Mouse (Mus musculus) lung, adult 2 months (tissue): Measurements from ENCODE around the gene Camta1. TPM values are rescaled to one million over a fixed set of nuclear protein-coding genes. Genes with fewer than 3 reads are reported as not detected.
A peak's percentile ranks its signal among the peaks of the same experiment; 100 is the strongest.

ENCODE experiments used
- DNase-seq: peaks from one replicate; pipeline ENCODE4 v3.0.0; 2022
- H3K4me1 ChIP-seq: fragments of 200-500 bp; 2 replicates; pipeline ENCODE4 v1.6.1; 2011; ENCODE audit warnings: low read length; ENCODE audit not compliant: control insufficient read depth, insufficient read depth
- H3K4me3 ChIP-seq: fragments of 200-500 bp; replicated peaks from 2 replicates; pipeline ENCODE3; 2011; ENCODE audit warnings: low read depth, mild to moderate bottlenecking, control low read depth, low read length; ENCODE audit errors: extremely low read depth
- CTCF ChIP-seq: fragments of 200-500 bp; IDR thresholded peaks from 2 replicates; pipeline ENCODE4 v1.5.1; 2011; ENCODE audit warnings: mild to moderate bottlenecking, low read length, control low read depth; ENCODE audit not compliant: insufficient read depth
- POLR2A ChIP-seq: fragments of 200-500 bp; IDR thresholded peaks from 2 replicates; pipeline ENCODE4 v1.6.1; 2011; ENCODE audit warnings: low read depth, mild to moderate bottlenecking, control low read depth, low read length, borderline replicate concordance; ENCODE audit errors: extremely low read depth
- WGBS: fragments of 180-500 bp; shearing (Covaris S2); methylation state at CpG from one replicate; pipeline ENCODE4 v1.1.7; 2018; 5-methylcytosine and 5-hydroxymethylcytosine counted together
- polyA plus RNA-seq: library from polyadenylated mRNA; depleted of rRNA; stranded (reverse); fragments of >200 nt; gene quantifications from 2 replicates; pipeline ENCODE4 v1.2.3, GENCODE M21; 2012

Gene Camta1
- polyA plus RNA-seq, 1 experiment, result 10.4 TPM

- H3K4me1 ChIP-seq, result no peaks in the 10 kb centered on the region
- H3K4me3 ChIP-seq, result no peak overlapping the region
- DNase-seq, result no peak
- no peak for TF ChIP-seq CTCF
- no peak for TF ChIP-seq POLR2A
- WGBS, result 76% methylated on average over 7 of the region's 7 CpGs
Observed at GRCm38 (mm10) chr4:151263052-151263451, 598.6 kb downstream of the Camta1 start.

- Histone ChIP-seq H3K4me3 (no peak overlapping the region), H3K4me1 (no peaks in the 10 kb centered on the region)
- no peak for TF ChIP-seq CTCF
- DNase-seq, result no peak
- 56% methylated on average over 4 of the region's 4 CpGs for WGBS
Observed at GRCm38 (mm10) chr4:151256622-151257021, 605.1 kb downstream of the Camta1 start.

- WGBS, result 81% methylated on average over 6 of the region's 6 CpGs
- TF ChIP-seq CTCF (no peak), POLR2A (no peak)
- Histone ChIP-seq H3K4me1 (no peaks in the 10 kb centered on the region), H3K4me3 (no peak overlapping the region)
- no peak for DNase-seq
Observed at GRCm38 (mm10) chr4:151250824-151251223, 610.9 kb downstream of the Camta1 start.

GRCm38 (mm10) chr4:151245068-151245797 is 616.4 kb downstream of the Camta1 start:
- 50% methylated on average over 7 of the region's 7 CpGs for WGBS
- H3K4me1 ChIP-seq, result no peaks in the 10 kb centered on the region; the same call in 1 of the 2 replicates
- H3K4me3 ChIP-seq, result no peak overlapping the region
- no peak for DNase-seq
- no peak for TF ChIP-seq CTCF
- no peak for TF ChIP-seq POLR2A

- peak; percentile 11 for DNase-seq
- no peak overlapping the region for H3K4me3 ChIP-seq
- no peak for TF ChIP-seq CTCF
- whole genome bisulfite sequencing, result 47% methylated on average over 9 of the region's 9 CpGs
- no peaks in the 10 kb centered on the region; the same call in 1 of the 2 replicates for H3K4me1 ChIP-seq
Observed at GRCm38 (mm10) chr4:151243445-151243844, 618.2 kb downstream of the Camta1 start.

- no peaks in the 10 kb centered on the region; the same call in 1 of the 2 replicates for H3K4me1 ChIP-seq
- WGBS, result 27% methylated on average over 12 of the region's 12 CpGs
- TF ChIP-seq CTCF, result no peak
- no peak for TF ChIP-seq POLR2A
- no peak for DNase-seq
- no peak overlapping the region for H3K4me3 ChIP-seq
Observed at GRCm38 (mm10) chr4:151242751-151243150, 618.9 kb downstream of the Camta1 start.

- Histone ChIP-seq H3K4me1 (no peaks in the 10 kb centered on the region; the same call in 1 of the 2 replicates), H3K4me3 (no peak overlapping the region)
- TF ChIP-seq POLR2A (no peak), CTCF (no peak)
- no peak for DNase-seq
- 82% methylated on average over 5 of the region's 5 CpGs for WGBS
Observed at GRCm38 (mm10) chr4:151240465-151240864, 621.2 kb downstream of the Camta1 start.

- 78% methylated on average over 19 of the region's 19 CpGs for WGBS
- Histone ChIP-seq H3K4me3 (no peak overlapping the region), H3K4me1 (no peaks in the 10 kb centered on the region; the same call in 1 of the 2 replicates)
- DNase-seq, result no peak
- TF ChIP-seq POLR2A (no peak), CTCF (no peak)
Observed at GRCm38 (mm10) chr4:151238970-151239684, 622.5 kb downstream of the Camta1 start.

GRCm38 (mm10) chr4:151237501-151237900 is 624.2 kb downstream of the Camta1 start:
- Histone ChIP-seq H3K4me1 (no peaks in the 10 kb centered on the region), H3K4me3 (no peak overlapping the region)
- TF ChIP-seq POLR2A (no peak), CTCF (no peak)
- DNase-seq, result no peak
- WGBS, result 58% methylated on average over 3 of the region's 3 CpGs

- no peak for DNase-seq
- TF ChIP-seq POLR2A (no peak), CTCF (no peak)
- Histone ChIP-seq H3K4me1 (no peaks in the 10 kb centered on the region), H3K4me3 (no peak overlapping the region)
- 69% methylated on average over 4 of the region's 4 CpGs for WGBS
Observed at GRCm38 (mm10) chr4:151234981-151235380, 626.7 kb downstream of the Camta1 start.
